Mouse (Mus musculus) ZHBTc4 (cell line): Measurements from ENCODE around the gene Klhl30.

Source experiments
- DNase-seq: peaks from one replicate; pipeline ENCODE4 v3.0.0-alpha.2; 2011; ENCODE audit warnings: low read depth, low spot score

Gene Klhl30

GRCm38 (mm10) chr1:91350841-91351240 is at the start of gene Klhl30:
Klhl30 (plus strand) TSS chr1:91351016.
- DNase-seq: no peak

GRCm38 (mm10) chr1:91301206-91301920 is 49.5 kb upstream of the Klhl30 start:
- no peak for DNase-seq

- DNase-seq: no peak
Observed at GRCm38 (mm10) chr1:91302021-91302420, 48.8 kb upstream of the Klhl30 start.

DNA sequence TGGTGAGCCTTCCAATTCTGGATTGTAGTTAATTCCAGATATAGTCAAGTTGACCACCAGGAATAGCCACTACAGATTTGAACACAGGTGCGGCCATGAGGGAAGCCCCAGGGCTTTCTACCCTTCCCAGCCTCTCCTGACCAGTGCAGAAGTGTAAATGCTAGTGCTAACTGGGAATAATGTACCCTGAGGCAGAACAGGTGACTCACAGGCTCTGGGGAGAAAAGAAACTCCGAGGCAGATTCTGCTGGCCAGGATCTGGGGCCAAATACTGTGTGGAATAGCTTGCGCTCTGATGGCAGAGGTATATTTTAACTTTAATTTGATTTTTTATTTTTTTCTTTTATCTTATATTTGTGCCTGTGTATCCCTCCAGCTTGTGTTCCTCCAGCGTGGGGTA is 46.2 kb upstream of the Klhl30 start:
- DNase-seq: no peak

DNA sequence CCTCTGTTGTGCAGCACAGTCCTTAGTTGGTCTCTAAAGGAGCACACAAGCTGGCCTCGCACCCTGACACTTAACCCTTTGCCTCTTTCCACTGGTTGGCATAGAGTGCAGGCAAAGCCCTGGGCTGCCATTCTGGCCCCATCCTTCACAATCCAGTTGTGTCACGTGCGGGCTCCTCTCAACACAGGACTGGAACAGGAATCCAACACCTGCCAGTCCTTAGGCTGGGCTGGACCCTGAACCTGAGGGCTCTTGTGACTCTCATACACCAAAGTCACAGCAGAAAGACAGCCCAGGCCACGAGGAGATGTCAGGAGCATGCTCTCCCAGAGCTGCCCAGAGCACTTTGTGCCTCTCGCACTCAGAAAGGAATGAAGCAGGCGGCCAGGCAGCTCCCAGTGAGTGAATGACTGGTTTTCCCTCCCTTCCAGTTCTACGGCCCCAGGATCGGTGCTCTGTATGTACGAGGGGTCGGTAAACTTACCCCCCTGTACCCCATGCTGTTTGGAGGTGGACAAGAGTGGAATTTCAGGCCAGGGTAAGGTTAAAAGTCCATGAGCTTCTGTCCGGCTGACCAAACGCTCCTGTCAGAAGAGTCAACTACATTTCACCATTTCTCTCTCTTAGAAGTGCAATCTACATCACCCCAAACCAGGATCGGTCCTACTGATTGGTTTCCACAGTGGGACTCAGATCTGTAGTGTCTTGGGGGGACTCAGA is 41.3 kb upstream of the Klhl30 start:
- no peak for DNase-seq

DNA sequence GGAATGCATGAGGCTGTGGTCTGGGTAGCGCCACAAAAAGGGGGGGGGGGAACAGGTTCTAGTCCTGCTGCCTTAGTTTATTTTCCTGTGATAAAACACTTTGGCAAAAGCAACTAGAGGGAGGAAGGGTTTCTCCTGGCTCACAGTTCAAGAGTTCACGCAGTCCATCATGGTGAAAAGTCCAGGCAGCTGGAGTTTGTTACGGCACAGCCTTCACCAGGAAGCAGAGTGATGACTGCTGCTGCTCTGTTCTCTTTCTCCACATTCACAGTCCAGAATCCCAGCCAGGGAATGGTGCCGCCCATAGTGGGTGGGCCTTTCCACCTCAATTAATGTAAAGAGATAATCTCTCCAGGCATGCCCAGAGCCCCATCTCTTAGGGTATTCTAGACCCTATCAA is 38.5 kb upstream of the Klhl30 start:
- no peak for DNase-seq

DNA sequence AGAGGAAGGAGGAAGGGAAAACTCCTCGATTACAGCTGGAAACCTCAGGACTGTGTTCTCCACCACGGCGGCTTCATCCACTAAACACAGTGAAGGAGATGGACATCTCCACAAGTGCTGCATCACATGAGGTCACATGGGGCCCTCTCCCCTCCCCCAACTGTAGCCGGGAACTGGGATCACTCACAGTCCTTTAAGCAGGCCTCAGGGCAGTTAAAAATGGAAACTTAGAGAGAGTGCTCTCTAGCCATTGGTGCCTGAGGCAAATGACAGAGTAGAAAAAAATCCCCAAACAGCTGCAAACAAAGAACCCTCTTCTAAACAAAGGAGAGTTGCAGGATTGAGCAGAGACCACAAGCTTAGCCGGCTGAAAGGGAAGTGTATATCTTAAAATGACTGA is 37.6 kb upstream of the Klhl30 start:
- peak; percentile 57 for DNase-seq

DNA sequence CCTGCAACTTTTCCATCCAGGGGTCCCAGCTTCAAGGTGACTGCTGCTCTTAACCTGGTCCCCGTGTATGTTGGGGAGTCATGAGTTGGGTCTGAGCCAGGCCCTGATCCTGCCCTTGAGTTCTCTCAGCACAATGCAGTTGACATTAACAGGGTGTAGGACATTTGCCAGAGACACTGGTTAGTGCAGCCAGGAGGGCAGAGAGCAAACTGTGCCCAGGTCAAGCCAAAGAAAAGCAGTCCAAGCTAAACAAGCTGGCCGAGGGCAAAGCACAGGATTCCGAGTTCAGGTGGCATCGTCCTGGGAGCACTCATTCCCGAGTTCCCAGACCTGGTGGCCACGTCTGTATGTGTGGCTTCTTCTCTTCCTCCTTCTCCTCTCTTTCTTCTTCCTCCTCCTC is 33.2 kb upstream of the Klhl30 start:
- DNase-seq: no peak

- DNase-seq: no peak
Observed at GRCm38 (mm10) chr1:91321760-91322438, 28.9 kb upstream of the Klhl30 start, which contains the start of gene Espnl. Espnl (plus strand) TSS chr1:91322075.

DNA sequence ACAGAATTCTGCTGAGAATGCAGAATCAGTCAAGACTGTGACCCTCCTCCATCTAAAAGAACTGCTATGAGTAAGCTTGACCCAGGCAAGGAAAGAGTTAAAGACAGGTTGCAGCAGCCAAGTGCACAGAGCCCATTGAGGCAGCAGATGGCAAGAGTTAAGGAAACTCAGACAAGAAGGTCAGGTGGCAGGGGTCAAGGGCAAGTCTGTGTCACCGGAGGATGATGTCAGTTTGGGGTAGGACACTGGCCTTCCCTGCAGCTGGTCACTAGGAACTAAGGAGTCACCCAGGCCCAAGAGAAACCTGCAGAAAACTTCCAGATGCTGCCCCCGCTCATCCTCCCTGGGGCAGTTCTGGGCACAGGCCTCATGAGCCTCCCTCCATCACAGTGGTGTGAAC is 26.2 kb upstream of the Klhl30 start:
- no peak for DNase-seq

- DNase-seq: no peak
Observed at GRCm38 (mm10) chr1:91325488-91326042, 25.3 kb upstream of the Klhl30 start.

DNA sequence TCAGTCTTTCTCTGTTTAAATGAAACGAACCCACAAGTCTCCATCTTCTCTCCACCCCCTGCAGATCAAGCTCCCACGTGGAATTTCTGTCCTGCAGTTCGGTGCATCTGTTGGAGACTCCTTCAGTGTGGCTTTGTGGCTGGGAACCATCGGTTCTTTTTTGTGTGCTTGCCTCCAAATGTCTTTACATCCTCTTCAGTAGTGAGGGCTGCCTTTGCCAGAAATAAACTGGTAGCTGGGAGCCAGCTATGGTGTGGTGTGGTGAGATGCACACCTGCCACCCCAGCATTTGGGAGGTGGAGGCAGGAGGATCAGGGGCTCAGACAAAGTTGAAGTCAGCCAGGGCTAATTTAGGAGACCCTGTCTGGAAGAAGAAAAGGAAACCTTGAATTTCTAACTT is 18.7 kb upstream of the Klhl30 start:
- no peak for DNase-seq

DNA sequence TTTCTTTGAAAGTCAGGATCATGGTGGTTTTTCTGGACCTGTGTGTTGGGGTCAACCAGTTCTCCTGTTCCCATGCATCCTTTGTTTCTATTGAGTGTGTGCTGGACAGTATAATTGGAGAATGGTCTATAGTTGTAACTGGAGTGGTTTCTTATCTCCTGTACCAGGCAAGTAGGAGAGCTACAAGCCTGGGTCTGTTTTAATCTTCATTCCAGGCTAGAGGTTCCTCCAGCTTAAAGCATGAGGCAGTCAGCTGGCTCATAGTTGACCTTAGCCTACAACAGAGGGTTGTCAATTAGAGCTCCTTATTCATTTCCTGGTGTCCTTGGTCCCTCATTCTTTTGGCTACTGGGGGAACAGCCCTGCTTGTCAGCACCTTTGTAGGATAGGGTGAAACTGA is 17.2 kb upstream of the Klhl30 start:
- DNase-seq: no peak

DNA sequence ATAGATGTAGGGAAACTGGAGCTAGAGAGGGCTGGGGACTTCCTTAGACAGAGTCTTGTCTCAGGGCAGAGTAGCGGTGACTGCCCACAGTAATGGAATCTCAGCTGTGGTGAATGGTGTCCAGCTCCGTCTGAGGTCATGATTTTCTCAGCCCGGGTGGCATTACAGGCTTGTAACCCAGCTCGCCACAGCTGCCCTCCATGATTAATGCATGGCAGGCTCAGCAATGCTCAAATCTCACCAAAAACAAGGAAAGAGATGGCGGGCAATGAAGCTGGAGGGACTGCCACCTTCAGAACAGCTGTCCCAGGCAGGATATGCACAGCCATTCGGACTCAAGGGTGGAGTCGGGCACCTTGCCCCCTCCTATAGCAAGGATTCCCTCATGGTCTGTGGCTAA is 13.5 kb upstream of the Klhl30 start:
- DNase-seq: no peak

- DNase-seq: no peak
Observed at GRCm38 (mm10) chr1:91344001-91344400, 6.8 kb upstream of the Klhl30 start.

DNA sequence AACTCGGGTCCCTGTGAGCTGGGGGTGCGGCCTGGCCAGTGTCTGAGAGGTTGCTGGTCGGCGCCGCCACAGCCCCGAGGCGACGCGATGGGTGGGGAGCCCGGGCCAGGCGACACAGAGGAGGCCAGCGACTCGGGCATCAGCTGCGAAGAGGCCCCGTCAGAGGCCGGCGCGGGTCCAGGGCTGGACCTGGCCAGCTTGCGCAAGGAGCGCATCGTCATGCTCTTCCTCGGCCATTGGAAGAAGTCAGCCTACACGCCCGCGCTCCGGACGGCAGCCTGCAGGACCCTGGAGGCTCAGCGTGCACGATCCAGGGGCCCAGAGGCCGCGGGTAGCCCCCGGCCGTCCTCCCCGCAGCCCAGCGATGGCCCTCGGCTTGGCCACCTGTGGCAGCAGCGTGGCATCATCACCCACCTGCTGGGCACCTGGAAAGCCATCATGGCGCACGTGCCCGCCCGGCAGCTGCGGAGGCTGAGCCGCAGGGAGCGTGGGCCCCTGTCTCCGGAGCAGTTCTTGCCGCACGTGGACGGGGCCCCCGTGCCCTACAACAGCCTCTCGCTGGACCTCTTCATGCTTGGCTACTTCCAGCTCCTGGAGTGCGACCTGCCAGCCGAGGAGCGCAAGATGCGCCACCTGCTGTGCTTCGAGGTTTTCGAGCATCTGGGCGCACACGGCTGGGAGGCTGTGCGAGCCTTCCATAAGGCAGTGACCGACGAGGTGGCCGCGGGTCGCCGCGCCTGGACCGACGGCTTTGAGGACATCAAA is 5.7 kb upstream of the Klhl30 start:
- peak; percentile 52 for DNase-seq

DNA sequence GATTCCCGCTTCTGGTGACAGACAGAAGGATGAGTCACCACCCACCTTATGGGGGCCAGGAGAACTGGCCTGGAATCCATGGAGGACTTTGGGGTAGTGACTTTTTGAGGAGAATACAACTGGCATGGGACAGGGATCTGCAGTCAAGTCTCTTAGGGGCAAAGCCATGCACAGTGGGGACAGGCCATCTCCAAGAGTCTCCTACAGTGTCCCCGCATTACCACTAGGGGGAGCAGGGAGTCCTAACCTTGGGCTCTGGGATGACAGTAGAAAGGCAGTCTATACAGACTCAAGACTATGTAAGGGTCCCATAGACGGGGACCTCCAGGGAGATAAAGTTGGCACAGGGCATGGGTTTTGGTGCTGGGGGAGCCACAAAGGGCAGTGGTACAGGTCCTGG is 3.9 kb upstream of the Klhl30 start:
- peak; percentile 71 for DNase-seq

GRCm38 (mm10) chr1:91351249-91351648 is 433 bp downstream of the Klhl30 start:
- DNase-seq: no peak

- no peak for DNase-seq
Observed at GRCm38 (mm10) chr1:91352277-91352676, 1.5 kb downstream of the Klhl30 start.

DNA sequence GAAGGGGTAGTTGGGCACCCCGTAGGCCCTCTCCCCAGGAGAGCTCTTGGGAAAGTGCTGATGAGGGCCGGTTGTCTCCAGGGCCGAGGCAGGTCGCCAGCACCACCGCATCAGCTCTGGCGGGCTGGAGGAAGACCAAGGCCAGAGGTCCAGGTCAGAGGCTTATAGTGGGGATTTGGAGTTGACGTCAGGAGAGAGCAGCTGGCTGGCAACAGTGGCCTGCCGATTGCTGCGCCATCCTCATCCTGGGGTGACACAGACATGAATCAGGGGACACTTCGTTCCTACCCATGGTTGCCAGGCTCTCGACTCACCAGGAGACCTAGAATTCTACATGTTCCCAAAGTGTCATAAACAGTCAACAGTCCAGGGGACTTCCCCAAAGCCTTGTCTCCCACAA is 5.3 kb downstream of the Klhl30 start:
- no peak for DNase-seq

GRCm38 (mm10) chr1:91362113-91362512 is 11.3 kb downstream of the Klhl30 start:
- DNase-seq: no peak
